Mouse (Mus musculus) G1E (cell line): ENCODE data around the gene March1.

Experiments used
- CTCF ChIP-seq: IDR thresholded peaks from 2 replicates; pipeline ENCODE4 v1.5.1; 2012; ENCODE audit warnings: low read depth, low read length, inconsistent platforms, mixed read lengths
- GATA1 ChIP-seq: IDR thresholded peaks from 2 replicates; pipeline ENCODE4 v1.6.1; 2012; ENCODE audit warnings: borderline replicate concordance, low read length, inconsistent platforms, mixed read lengths
- GATA2 ChIP-seq: IDR thresholded peaks from 2 replicates; pipeline ENCODE4 v1.6.1; 2012; ENCODE audit warnings: low read depth, low read length, inconsistent platforms, borderline replicate concordance
- POLR2AphosphoS5 ChIP-seq: IDR thresholded peaks from 2 replicates; pipeline ENCODE4 v1.6.1; 2012; ENCODE audit warnings: low read depth, low read length, inconsistent platforms; ENCODE audit not compliant: insufficient replicate concordance
- TAL1 ChIP-seq: conservative IDR thresholded peaks from 2 replicates; pipeline ENCODE4 v1.6.1; 2012; ENCODE audit warnings: low read depth, low read length, inconsistent platforms, mixed read lengths

DNA sequence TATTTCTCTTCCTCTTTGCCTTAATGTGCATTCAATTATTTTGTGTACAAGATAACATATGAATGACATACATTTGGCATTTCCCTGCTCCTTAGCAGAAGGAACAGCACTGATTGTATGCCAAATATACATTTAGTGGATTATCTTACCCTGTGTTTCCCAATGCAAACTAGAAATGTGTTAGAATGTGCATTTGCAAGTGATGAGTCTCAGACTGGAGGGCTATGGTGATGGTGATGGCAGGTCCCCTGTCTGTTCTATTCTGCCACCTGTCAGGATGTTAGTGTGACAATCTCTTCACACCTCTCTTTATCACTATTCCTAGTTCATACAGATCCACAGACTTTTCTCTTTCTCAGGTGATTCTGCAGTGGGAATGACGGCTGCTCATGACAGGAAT is 480.4 kb downstream of the March1 start:
- TF ChIP-seq GATA1 (no peak), CTCF (no peak), TAL1 (no peak), POLR2AphosphoS5 (no peak), GATA2 (no peak)
